Mouse (Mus musculus) kidney, postnatal 0 days (tissue): ENCODE data around the gene Ephb1. TPM values are rescaled to one million over a fixed set of nuclear protein-coding genes. Genes with fewer than 3 reads are reported as not detected.
A peak's percentile ranks its signal among the peaks of the same experiment; 100 is the strongest.

Source experiments
- ATAC-seq: fragments of 200-750 bp; cut with Nextera tagmentation; replicated peaks from 2 replicates; pipeline ENCODE4 v1.8.0; 2017; ENCODE audit warnings: low read depth, moderate number of reproducible peaks, moderate TSS enrichment, moderate library complexity; ENCODE audit not compliant: low FRiP score
- DNase-seq: peaks from one replicate; pipeline ENCODE4 v3.0.0-alpha.2; 2016; ENCODE audit warnings: low spot score
- H3K27ac ChIP-seq: fragments of 300-500 bp; sonication (generic); 2 replicates; pipeline ENCODE4 v1.5.1; 2014; ENCODE audit warnings: mild to moderate bottlenecking
- H3K27me3 ChIP-seq: fragments of 300-500 bp; sonication (generic); 2 replicates; pipeline ENCODE4 v1.6.1; 2014; ENCODE audit warnings: low read length, mixed read lengths; ENCODE audit not compliant: insufficient read depth
- H3K36me3 ChIP-seq: fragments of 300-500 bp; sonication (generic); 2 replicates; pipeline ENCODE4 v1.6.1; 2014; ENCODE audit warnings: low read length, mixed read lengths; ENCODE audit not compliant: insufficient read depth
- H3K4me1 ChIP-seq: fragments of 300-500 bp; sonication (generic); replicated peaks from 2 replicates; pipeline ENCODE4 v1.6.1; 2014; ENCODE audit warnings: antibody characterized with exemption, low read length, mixed read lengths; ENCODE audit not compliant: insufficient read depth
- H3K4me2 ChIP-seq: fragments of 300-500 bp; sonication (generic); 2 replicates; pipeline ENCODE4 v1.6.1; 2014; ENCODE audit warnings: mild to moderate bottlenecking, low read length, moderate library complexity, mixed read lengths
- H3K4me3 ChIP-seq: fragments of 300-500 bp; sonication (generic); replicated peaks from 2 replicates; pipeline ENCODE4 v1.5.1; 2014; ENCODE audit warnings: low read depth, low read length
- H3K9ac ChIP-seq: fragments of 300-500 bp; sonication (generic); 2 replicates; pipeline ENCODE4 v1.6.1; 2014; ENCODE audit warnings: low read depth, low read length
- H3K9me3 ChIP-seq: fragments of 300-500 bp; sonication (generic); replicated peaks from 2 replicates; pipeline ENCODE4 v1.6.1; 2016; ENCODE audit warnings: low read length, inconsistent platforms, mixed read lengths
- CTCF ChIP-seq: IDR thresholded peaks from 2 replicates; pipeline ENCODE4 v1.5.1; 2016; ENCODE audit warnings: antibody characterized with exemption, low read depth, mild to moderate bottlenecking, moderate library complexity
- WGBS: fragments of 180-500 bp; shearing (Covaris S2); extraction: QIAGEN DNeasy Blood & Tissue Kit; methylation state at CpG from one replicate; pipeline ENCODE4 v1.1.7; 2014; 5-methylcytosine and 5-hydroxymethylcytosine counted together
- polyA plus RNA-seq: library from polyadenylated mRNA; unstranded; fragments of >200 nt; fragmentation: Nextera tagmentation; extraction: Ambion mirVana; gene quantifications from 2 replicates; pipeline ENCODE4 v1.2.1, GENCODE M21; 2015

Ephb1 gene
- polyA plus RNA-seq, 1 experiment from 2014 or later, result 4.2 TPM

DNA sequence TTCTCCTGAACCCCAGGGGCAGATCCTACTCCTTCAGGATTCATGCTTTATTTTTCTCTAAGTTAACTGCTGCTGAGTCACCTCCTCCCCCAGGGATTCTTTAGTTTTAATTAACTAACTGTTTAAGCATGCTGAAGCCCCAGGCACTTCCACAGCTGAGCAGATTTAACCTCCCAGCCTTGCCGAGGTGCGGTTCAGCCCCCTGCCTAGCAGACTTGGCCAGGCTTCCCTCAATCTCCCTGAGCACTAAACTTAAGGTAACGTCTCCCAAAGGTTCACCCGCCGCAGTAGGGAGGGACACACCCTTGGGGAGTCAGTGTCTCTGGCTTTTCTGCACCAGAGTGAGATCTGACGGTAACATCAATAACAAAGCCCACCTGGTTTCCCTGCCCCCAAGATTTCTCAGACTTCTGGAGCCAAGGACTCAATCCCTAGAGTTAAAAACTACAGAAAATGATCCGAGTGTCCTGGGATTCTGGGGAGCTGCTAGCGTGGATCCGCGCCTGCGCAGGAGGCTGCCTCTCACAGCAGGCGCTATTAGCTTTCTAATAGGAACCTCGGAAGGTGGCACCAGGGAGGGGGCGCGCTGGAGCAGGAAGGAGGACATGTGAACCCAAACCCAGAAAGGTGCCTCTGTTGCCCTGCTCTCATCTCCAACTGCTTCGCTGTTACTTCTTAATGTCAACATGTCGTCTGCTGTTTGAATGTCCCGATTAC lies 87.0 kb downstream of the Ephb1 start:
- Histone ChIP-seq H3K9ac (peak overlapping the region; percentile 10; the same call in 1 of the 2 replicates), H3K36me3 (no peaks in the 10 kb centered on the region), H3K9me3 (no peaks in the 10 kb centered on the region), H3K27me3 (no peaks in the 10 kb centered on the region), H3K27ac (no peak overlapping the region), H3K4me1 (no peaks in the 10 kb centered on the region), H3K4me2 (peak overlapping the region; percentile 62), H3K4me3 (peak overlapping the region; percentile 26)
- ATAC-seq (no peak), DNase-seq (peak; percentile 57)
- TF ChIP-seq CTCF, result peak; percentile 27; the same call in 1 of the 2 replicates
- WGBS, result 2% methylated on average over 18 of the region's 18 CpGs

GRCm38 (mm10) chr9:102263760-102264159 lies 90.7 kb downstream of the Ephb1 start:
- Histone ChIP-seq H3K36me3 (no peaks in the 10 kb centered on the region), H3K4me2 (no peak overlapping the region), H3K27me3 (no peaks in the 10 kb centered on the region), H3K27ac (no peak overlapping the region), H3K4me3 (no peak overlapping the region), H3K9me3 (no peaks in the 10 kb centered on the region), H3K9ac (no peak overlapping the region), H3K4me1 (no peaks in the 10 kb centered on the region)
- ATAC-seq, result no peak
- TF ChIP-seq CTCF, result peak; percentile 30; the same call in 1 of the 2 replicates
- 46% methylated on average over 7 of the region's 7 CpGs for WGBS
- no peak for DNase-seq

- Histone ChIP-seq H3K27ac (no peak overlapping the region), H3K4me2 (no peak overlapping the region), H3K27me3 (no peaks in the 10 kb centered on the region), H3K36me3 (no peaks in the 10 kb centered on the region), H3K4me1 (no peaks in the 10 kb centered on the region), H3K9me3 (no peaks in the 10 kb centered on the region), H3K9ac (no peak overlapping the region), H3K4me3 (no peak overlapping the region)
- 34% methylated on average over 4 of the region's 4 CpGs for WGBS
- DNase-seq (no peak), ATAC-seq (no peak)
- no peak for TF ChIP-seq CTCF
Observed at GRCm38 (mm10) chr9:102262100-102262501, 92.4 kb downstream of the Ephb1 start.

DNA sequence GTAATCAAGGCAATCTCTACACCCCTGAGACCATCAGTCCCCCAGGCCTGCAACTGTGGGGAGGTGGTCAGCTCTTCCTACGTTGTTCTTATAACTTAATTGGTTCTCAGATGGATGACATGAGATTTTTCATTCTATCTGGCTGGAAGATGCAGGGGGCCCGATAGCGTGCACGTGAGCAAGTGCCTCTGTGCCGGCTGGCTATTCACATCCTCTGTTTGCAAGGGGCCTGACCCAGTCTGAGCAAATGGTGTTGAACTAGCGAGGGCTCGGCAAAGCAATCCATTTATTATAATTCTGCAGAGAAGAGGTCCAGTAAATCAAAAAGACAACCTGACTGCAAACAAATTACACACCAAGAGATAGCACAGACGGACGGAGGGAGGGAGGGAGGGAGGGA lies 93.0 kb downstream of the Ephb1 start:
- Histone ChIP-seq H3K4me3 (no peak overlapping the region), H3K9me3 (no peaks in the 10 kb centered on the region), H3K9ac (no peak overlapping the region), H3K4me1 (no peaks in the 10 kb centered on the region), H3K27me3 (no peaks in the 10 kb centered on the region), H3K4me2 (no peak overlapping the region), H3K36me3 (no peaks in the 10 kb centered on the region), H3K27ac (no peak overlapping the region)
- WGBS, result 34% methylated on average over 9 of the region's 9 CpGs
- no peak for TF ChIP-seq CTCF
- ATAC-seq, result no peak
- DNase-seq, result no peak

DNA sequence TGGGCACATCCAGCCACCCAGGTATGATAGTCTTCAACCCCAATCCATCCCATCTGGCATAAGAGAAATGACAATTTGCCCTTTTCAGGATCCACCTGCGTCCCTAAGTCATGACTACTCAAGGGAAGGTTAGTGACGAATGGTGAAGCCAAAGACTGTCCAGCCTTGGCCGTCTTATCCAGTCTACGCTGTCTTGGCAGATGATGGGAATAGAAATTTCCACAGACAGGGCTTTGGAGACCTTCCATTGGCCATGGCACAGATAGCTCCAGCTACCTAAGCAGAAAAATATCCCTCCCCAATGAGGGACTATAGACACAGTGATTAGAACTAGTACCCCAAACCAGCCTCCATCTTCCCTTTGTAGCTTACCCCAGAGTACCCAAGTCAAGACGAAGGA lies 98.1 kb downstream of the Ephb1 start:
- Histone ChIP-seq H3K36me3 (no peaks in the 10 kb centered on the region), H3K4me1 (no peaks in the 10 kb centered on the region), H3K9ac (no peak overlapping the region), H3K27ac (no peak overlapping the region), H3K4me2 (no peak overlapping the region), H3K4me3 (no peak overlapping the region), H3K9me3 (no peaks in the 10 kb centered on the region), H3K27me3 (no peaks in the 10 kb centered on the region)
- no peak for ATAC-seq
- WGBS, result 92% methylated on average over 5 of the region's 5 CpGs
- no peak for TF ChIP-seq CTCF
- no peak for DNase-seq

- Histone ChIP-seq H3K36me3 (no peaks in the 10 kb centered on the region), H3K27me3 (no peaks in the 10 kb centered on the region), H3K4me1 (no peaks in the 10 kb centered on the region), H3K27ac (no peak overlapping the region), H3K9ac (no peak overlapping the region), H3K4me2 (no peak overlapping the region), H3K9me3 (no peaks in the 10 kb centered on the region), H3K4me3 (no peak overlapping the region)
- WGBS, result 86% methylated on average over 6 of the region's 6 CpGs
- TF ChIP-seq CTCF, result no peak
- no peak for ATAC-seq
- no peak for DNase-seq
Observed at GRCm38 (mm10) chr9:102255803-102256202, 98.7 kb downstream of the Ephb1 start.
